Mouse (Mus musculus) right cerebral cortex, adult 2 months (tissue): ENCODE measurements around the gene Ncoa7.

Experiments
- DNase-seq, 2 experiments: peaks; one replicate each; pipeline ENCODE4 v3.0.0; 2021 to 2022; ENCODE audit warnings: low spot score in 2 of 2

The Ncoa7 gene

GRCm38 (mm10) chr10:30585691-30586090 lies 217.4 kb downstream of the Ncoa7 start:
- no peak for DNase-seq
